Mouse (Mus musculus) intestine, embryonic 15.5 days (tissue): ENCODE results near the gene Gm13691. TPM values are rescaled to one million over a fixed set of nuclear protein-coding genes. Genes with fewer than 3 reads are reported as not detected.
"Not testable (repeated sequence)": the region's sequence is repeated elsewhere in the genome, so short reads cannot be mapped to it uniquely, and the experiment has no call there.

Source experiments
- ATAC-seq: fragments of 200-750 bp; cut with Nextera tagmentation; 2 replicates; pipeline ENCODE4 v1.8.0; 2017; ENCODE audit warnings: moderate TSS enrichment, moderate library complexity
- H3K27ac ChIP-seq: fragments of 300-500 bp; sonication (generic); 2 replicates; pipeline ENCODE4 v1.5.1; 2015; ENCODE audit warnings: mild to moderate bottlenecking, inconsistent platforms
- H3K27me3 ChIP-seq: fragments of 300-500 bp; sonication (generic); replicated peaks from 2 replicates; pipeline ENCODE4 v1.6.1; 2015; ENCODE audit warnings: inconsistent platforms
- H3K36me3 ChIP-seq: fragments of 300-500 bp; sonication (generic); 2 replicates; pipeline ENCODE4 v1.6.1; 2015; ENCODE audit warnings: inconsistent platforms
- H3K4me1 ChIP-seq: fragments of 300-500 bp; sonication (generic); replicated peaks from 2 replicates; pipeline ENCODE4 v1.6.1; 2015; ENCODE audit warnings: inconsistent platforms
- H3K4me2 ChIP-seq: fragments of 300-500 bp; sonication (generic); replicated peaks from 2 replicates; pipeline ENCODE4 v1.6.1; 2015; ENCODE audit warnings: mild to moderate bottlenecking, inconsistent platforms
- H3K4me3 ChIP-seq: fragments of 300-500 bp; sonication (generic); replicated peaks from 2 replicates; pipeline ENCODE4 v1.5.1; 2015; ENCODE audit warnings: inconsistent platforms
- H3K9ac ChIP-seq: fragments of 300-500 bp; sonication (generic); 2 replicates; pipeline ENCODE4 v1.6.1; 2015; ENCODE audit warnings: inconsistent platforms
- H3K9me3 ChIP-seq: fragments of 300-500 bp; sonication (generic); 2 replicates; pipeline ENCODE4 v1.6.1; 2016; ENCODE audit warnings: inconsistent platforms
- WGBS: fragments of 180-500 bp; shearing (Covaris S2); methylation state at CpG from one replicate; pipeline ENCODE4 v1.1.7; 2015; 5-methylcytosine and 5-hydroxymethylcytosine counted together
- polyA plus RNA-seq: library from polyadenylated mRNA; unstranded; fragments of >200 nt; fragmentation: Nextera tagmentation; extraction: Ambion mirVana; gene quantifications from 2 replicates; pipeline ENCODE4 v1.2.1, GENCODE M21; 2015

The Gm13691 gene
- not detected in 2 replicates for polyA plus RNA-seq

DNA sequence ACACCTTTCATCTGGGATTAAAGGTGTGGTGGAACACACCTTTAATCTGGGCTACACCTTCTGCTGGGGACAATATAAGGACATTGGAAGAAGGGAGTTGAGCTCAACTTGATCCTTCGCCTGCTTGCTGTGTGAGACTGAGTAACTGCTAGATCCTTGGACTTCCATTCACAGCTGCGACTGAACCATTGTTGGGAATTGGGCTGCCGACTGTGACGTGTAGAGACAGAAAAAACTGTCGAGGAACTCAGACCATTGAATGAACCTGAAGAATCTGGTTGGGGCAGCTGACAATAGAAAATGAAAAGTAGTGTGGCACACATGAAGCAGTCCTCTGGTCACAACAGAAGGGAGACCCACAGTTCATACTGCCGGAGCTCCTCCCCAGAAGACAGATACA, at the start of gene Gm13691:
Gm13691 (plus strand) TSS at position 301 of the 400 bp plus-strand sequence.
- not testable (repeated sequence) for H3K36me3 ChIP-seq, H3K4me3 ChIP-seq, H3K27ac ChIP-seq, H3K4me2 ChIP-seq, H3K9ac ChIP-seq, H3K4me1 ChIP-seq, H3K9me3 ChIP-seq, H3K27me3 ChIP-seq, ATAC-seq
- no CpG with 5 or more reads among the region's 6 CpGs for WGBS

DNA sequence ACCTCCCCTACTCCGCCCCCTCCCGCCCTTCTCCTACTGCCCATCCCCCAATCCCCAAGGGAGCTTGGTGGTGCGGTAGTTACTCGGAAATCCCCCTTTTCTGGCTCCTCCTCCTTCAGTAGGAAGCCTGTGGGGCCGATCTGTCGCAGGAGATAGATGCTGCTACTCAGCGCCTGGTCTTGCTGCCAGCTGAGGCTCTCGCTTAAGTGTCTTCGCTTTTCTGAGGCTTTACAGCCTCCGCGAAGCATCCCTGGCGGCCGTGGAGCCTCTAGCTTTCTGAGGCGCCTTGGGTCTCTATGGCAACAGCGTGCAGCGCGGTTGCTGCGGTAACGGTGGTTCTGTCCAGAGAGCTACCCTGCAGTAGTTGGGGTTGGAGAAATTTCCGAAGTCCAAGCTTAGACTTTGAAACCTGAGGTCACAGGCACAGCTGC, 49.4 kb upstream of the Gm13691 start, which contains the start of gene Zswim2:
Zswim2 (minus strand) TSS at position 298 of the 431 bp plus-strand sequence.
- peak within 1 kb of the TSS; percentile 56 for H3K4me2 ChIP-seq
- no peaks in the 10 kb centered on the region for H3K27me3 ChIP-seq
- peak within 1 kb of the TSS; percentile 11; the same call in 1 of the 2 replicates for H3K4me3 ChIP-seq
- no peaks in the 10 kb centered on the region for H3K9me3 ChIP-seq
- no peak within 1 kb of the TSS for H3K9ac ChIP-seq
- ATAC-seq = peak; percentile 86
- no peak within 1 kb of the TSS for H3K27ac ChIP-seq
- 0 out of 2 replicates have a peak, but pooled peaks cover 4% of the 10 kb centered on the region for H3K4me1 ChIP-seq
- WGBS = 1% methylated on average over 20 of the region's 20 CpGs
- H3K36me3 ChIP-seq = no peaks in the 10 kb centered on the region

DNA sequence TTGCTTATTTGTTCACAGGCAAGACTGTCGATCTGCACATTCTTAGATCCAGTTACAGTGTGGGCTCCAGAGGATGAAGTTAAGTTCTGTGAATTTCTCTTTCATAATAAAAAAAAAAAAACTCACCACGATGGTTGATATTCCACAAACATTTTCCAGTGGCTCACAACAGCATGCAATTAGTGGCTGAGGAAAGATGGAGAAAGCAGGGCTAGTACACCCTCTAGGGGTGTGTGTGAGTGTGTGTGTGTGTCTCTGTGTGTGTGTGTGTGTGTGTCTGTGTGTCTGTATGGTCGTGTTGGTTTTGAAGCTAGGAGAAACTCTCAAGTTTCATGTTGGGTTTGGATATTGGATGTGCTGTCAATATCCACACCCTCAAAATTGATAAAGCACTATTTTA, 49.0 kb upstream of the Gm13691 start:
- no peak overlapping the region for H3K9ac ChIP-seq
- H3K27me3 ChIP-seq = no peaks in the 10 kb centered on the region
- H3K4me3 ChIP-seq = no peak overlapping the region
- no peaks in the 10 kb centered on the region for H3K36me3 ChIP-seq
- ATAC-seq = no peak
- H3K9me3 ChIP-seq = no peaks in the 10 kb centered on the region
- H3K27ac ChIP-seq = no peak overlapping the region
- H3K4me1 ChIP-seq = 0 out of 2 replicates have a peak, but pooled peaks cover 4% of the 10 kb centered on the region
- 45% methylated on average over 3 of the region's 3 CpGs for WGBS
- peak overlapping the region; percentile 56; the same call in 1 of the 2 replicates for H3K4me2 ChIP-seq

DNA sequence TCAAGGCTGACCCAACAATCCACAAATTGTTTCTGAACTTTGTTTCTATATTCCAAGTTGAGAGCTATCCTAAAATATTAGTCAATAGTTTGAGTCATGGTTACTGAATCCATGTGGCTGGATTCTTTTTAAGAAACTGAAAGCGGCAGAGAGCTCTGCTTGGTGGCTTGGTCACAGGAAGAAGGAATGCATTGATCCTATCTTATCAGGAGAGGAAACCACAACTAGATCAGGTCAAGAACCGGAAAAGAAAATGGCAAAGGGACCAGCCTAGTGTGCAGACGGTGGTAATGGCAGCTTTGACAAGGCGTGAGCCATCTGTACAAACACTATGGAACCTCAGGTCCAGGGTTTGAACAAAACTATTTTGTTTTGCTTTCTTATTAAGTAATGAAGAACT, 48.6 kb upstream of the Gm13691 start:
- WGBS = 64% methylated on average over 4 of the region's 4 CpGs
- no peak for ATAC-seq
- H3K9me3 ChIP-seq = no peaks in the 10 kb centered on the region

DNA sequence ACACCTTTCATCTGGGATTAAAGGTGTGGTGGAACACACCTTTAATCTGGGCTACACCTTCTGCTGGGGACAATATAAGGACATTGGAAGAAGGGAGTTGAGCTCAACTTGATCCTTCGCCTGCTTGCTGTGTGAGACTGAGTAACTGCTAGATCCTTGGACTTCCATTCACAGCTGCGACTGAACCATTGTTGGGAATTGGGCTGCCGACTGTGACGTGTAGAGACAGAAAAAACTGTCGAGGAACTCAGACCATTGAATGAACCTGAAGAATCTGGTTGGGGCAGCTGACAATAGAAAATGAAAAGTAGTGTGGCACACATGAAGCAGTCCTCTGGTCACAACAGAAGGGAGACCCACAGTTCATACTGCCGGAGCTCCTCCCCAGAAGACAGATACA, 35.0 kb upstream of the Gm13691 start, which contains the start of gene Gm13698:
Gm13698 (plus strand) TSS at position 301 of the 400 bp plus-strand sequence.
- WGBS = no CpG with 5 or more reads among the region's 6 CpGs
- not testable (repeated sequence) for H3K36me3 ChIP-seq, ATAC-seq, H3K27ac ChIP-seq, H3K9me3 ChIP-seq, H3K4me1 ChIP-seq, H3K4me2 ChIP-seq, H3K4me3 ChIP-seq, H3K27me3 ChIP-seq, H3K9ac ChIP-seq

More for the DNA sequence above, 48.6 kb upstream of the Gm13691 start:
- Histone ChIP-seq H3K27ac (no peak overlapping the region), H3K4me1 (0 out of 2 replicates have a peak, but pooled peaks cover 4% of the 10 kb centered on the region), H3K36me3 (no peaks in the 10 kb centered on the region), H3K27me3 (no peaks in the 10 kb centered on the region), H3K4me2 (no peak overlapping the region), H3K4me3 (no peak overlapping the region), H3K9ac (no peak overlapping the region)

DNA sequence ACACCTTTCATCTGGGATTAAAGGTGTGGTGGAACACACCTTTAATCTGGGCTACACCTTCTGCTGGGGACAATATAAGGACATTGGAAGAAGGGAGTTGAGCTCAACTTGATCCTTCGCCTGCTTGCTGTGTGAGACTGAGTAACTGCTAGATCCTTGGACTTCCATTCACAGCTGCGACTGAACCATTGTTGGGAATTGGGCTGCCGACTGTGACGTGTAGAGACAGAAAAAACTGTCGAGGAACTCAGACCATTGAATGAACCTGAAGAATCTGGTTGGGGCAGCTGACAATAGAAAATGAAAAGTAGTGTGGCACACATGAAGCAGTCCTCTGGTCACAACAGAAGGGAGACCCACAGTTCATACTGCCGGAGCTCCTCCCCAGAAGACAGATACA, 29.1 kb upstream of the Gm13691 start, which contains the start of gene Gm13693:
Gm13693 (plus strand) TSS at position 301 of the 400 bp plus-strand sequence.
- H3K4me2 ChIP-seq, H3K9ac ChIP-seq, H3K4me3 ChIP-seq, H3K27ac ChIP-seq, H3K4me1 ChIP-seq, H3K27me3 ChIP-seq, H3K36me3 ChIP-seq, H3K9me3 ChIP-seq, ATAC-seq: not testable (repeated sequence)
- no CpG with 5 or more reads among the region's 6 CpGs for WGBS

DNA sequence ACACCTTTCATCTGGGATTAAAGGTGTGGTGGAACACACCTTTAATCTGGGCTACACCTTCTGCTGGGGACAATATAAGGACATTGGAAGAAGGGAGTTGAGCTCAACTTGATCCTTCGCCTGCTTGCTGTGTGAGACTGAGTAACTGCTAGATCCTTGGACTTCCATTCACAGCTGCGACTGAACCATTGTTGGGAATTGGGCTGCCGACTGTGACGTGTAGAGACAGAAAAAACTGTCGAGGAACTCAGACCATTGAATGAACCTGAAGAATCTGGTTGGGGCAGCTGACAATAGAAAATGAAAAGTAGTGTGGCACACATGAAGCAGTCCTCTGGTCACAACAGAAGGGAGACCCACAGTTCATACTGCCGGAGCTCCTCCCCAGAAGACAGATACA, 23.3 kb upstream of the Gm13691 start, which contains the start of gene Gm13695:
Gm13695 (plus strand) TSS at position 301 of the 400 bp plus-strand sequence.
- not testable (repeated sequence) for H3K9me3 ChIP-seq, H3K36me3 ChIP-seq, H3K27ac ChIP-seq, H3K4me3 ChIP-seq, H3K27me3 ChIP-seq, H3K9ac ChIP-seq, H3K4me1 ChIP-seq, ATAC-seq, H3K4me2 ChIP-seq
- no CpG with 5 or more reads among the region's 6 CpGs for WGBS

DNA sequence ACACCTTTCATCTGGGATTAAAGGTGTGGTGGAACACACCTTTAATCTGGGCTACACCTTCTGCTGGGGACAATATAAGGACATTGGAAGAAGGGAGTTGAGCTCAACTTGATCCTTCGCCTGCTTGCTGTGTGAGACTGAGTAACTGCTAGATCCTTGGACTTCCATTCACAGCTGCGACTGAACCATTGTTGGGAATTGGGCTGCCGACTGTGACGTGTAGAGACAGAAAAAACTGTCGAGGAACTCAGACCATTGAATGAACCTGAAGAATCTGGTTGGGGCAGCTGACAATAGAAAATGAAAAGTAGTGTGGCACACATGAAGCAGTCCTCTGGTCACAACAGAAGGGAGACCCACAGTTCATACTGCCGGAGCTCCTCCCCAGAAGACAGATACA, 17.5 kb upstream of the Gm13691 start, which contains the start of gene Gm13696:
Gm13696 (plus strand) TSS at position 301 of the 400 bp plus-strand sequence.
- H3K27me3 ChIP-seq, H3K9me3 ChIP-seq, H3K27ac ChIP-seq, ATAC-seq, H3K9ac ChIP-seq, H3K4me3 ChIP-seq, H3K36me3 ChIP-seq, H3K4me2 ChIP-seq, H3K4me1 ChIP-seq: not testable (repeated sequence)
- WGBS = no CpG with 5 or more reads among the region's 6 CpGs

DNA sequence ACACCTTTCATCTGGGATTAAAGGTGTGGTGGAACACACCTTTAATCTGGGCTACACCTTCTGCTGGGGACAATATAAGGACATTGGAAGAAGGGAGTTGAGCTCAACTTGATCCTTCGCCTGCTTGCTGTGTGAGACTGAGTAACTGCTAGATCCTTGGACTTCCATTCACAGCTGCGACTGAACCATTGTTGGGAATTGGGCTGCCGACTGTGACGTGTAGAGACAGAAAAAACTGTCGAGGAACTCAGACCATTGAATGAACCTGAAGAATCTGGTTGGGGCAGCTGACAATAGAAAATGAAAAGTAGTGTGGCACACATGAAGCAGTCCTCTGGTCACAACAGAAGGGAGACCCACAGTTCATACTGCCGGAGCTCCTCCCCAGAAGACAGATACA, 11.7 kb upstream of the Gm13691 start, which contains the start of gene Gm13694:
Gm13694 (plus strand) TSS at position 301 of the 400 bp plus-strand sequence.
- H3K4me1 ChIP-seq, H3K9me3 ChIP-seq, H3K4me2 ChIP-seq, H3K9ac ChIP-seq, ATAC-seq, H3K27me3 ChIP-seq, H3K4me3 ChIP-seq, H3K27ac ChIP-seq, H3K36me3 ChIP-seq: not testable (repeated sequence)
- WGBS = no CpG with 5 or more reads among the region's 6 CpGs

DNA sequence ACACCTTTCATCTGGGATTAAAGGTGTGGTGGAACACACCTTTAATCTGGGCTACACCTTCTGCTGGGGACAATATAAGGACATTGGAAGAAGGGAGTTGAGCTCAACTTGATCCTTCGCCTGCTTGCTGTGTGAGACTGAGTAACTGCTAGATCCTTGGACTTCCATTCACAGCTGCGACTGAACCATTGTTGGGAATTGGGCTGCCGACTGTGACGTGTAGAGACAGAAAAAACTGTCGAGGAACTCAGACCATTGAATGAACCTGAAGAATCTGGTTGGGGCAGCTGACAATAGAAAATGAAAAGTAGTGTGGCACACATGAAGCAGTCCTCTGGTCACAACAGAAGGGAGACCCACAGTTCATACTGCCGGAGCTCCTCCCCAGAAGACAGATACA, 5.9 kb upstream of the Gm13691 start, which contains the start of gene Gm13697:
Gm13697 (plus strand) TSS at position 301 of the 400 bp plus-strand sequence.
- H3K4me2 ChIP-seq, H3K27me3 ChIP-seq, H3K4me1 ChIP-seq, ATAC-seq, H3K9ac ChIP-seq, H3K27ac ChIP-seq, H3K9me3 ChIP-seq, H3K36me3 ChIP-seq, H3K4me3 ChIP-seq: not testable (repeated sequence)
- WGBS = no CpG with 5 or more reads among the region's 6 CpGs

DNA sequence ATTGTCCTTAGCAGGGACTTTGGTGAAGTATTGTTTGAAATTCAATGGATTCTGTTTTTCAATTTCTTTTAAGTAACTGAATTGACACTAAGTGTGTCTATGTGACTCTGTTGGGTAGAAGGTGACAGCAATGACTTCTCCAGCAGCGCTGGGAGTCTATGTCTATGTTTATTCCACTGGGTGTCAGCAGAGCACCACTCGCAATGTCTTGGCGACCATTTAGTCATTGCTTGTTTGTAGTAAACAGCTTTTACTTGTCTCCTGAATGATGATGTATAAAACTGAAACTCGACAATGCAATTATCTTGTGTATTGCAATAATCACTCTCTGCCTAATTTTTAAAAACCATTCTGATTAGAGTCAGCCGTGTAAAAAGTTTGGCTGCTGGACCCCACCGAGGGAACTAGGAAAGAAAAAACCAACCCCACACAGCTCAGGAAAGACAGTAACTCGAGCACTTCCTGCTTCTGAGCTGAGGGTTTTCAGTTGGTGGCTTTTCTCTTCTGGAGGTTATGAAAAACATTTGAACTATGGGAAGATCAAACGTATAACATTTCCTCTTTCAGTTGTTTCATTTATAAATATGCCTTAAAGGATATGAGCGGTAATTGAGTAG, 3.4 kb downstream of the Gm13691 start:
- H3K4me3 ChIP-seq, ATAC-seq, H3K27ac ChIP-seq, H3K9me3 ChIP-seq, H3K9ac ChIP-seq, H3K4me2 ChIP-seq, H3K4me1 ChIP-seq, H3K36me3 ChIP-seq, H3K27me3 ChIP-seq: not testable (repeated sequence)
- 43% methylated on average over 8 of the region's 9 CpGs for WGBS

DNA sequence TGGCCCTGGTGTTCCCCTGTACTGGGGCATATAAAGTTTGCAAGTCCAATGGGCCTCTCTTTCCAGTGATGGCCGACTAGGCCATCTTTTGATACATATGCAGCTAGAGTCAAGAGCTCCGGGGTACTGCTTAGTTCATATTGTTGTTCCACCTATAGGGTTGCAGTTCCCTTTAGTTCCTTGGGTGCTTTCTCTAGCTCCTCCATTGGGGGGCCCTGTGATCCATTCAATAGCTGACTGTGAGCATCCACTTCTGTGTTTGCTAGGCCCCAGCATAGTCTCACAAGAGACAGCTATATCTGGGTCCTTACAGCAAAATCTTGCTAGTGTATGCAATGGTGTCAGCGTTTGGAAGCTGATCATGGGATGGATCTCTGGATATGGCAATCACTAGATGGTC, 4.2 kb downstream of the Gm13691 start:
- H3K4me3 ChIP-seq, H3K9ac ChIP-seq, ATAC-seq, H3K27ac ChIP-seq, H3K4me2 ChIP-seq, H3K4me1 ChIP-seq, H3K36me3 ChIP-seq, H3K27me3 ChIP-seq, H3K9me3 ChIP-seq: not testable (repeated sequence)
- whole genome bisulfite sequencing = 100% methylated on average over 3 of the region's 3 CpGs

DNA sequence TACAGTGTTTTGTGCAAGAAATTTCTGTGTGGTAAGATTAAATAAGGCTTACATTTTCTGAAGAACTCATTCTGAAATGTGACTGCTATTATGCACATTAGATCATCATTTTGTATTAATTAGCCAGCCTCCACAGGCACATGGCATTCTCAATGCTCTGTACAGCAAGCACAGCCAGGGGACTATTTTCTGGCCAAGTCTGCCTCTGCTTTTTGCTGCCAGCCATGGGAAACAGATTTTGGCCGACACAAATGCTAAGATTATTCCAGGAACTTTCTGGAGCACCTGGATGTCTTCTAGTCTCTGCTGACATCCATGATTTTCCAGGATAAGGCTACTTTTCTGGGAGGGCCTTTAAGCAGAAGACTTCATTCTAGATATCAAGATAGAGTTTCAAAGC, 18.6 kb downstream of the Gm13691 start:
- no peak overlapping the region for H3K27ac ChIP-seq
- no peak overlapping the region for H3K4me3 ChIP-seq
- no peaks in the 10 kb centered on the region for H3K36me3 ChIP-seq
- H3K4me2 ChIP-seq = no peak overlapping the region
- H3K9me3 ChIP-seq = no peaks in the 10 kb centered on the region
- H3K27me3 ChIP-seq = no peaks in the 10 kb centered on the region
- no peak overlapping the region for H3K9ac ChIP-seq
- ATAC-seq = no peak
- WGBS = 48% methylated on average over 1 of the region's 1 CpGs
- H3K4me1 ChIP-seq = no peaks in the 10 kb centered on the region
